Mouse (Mus musculus): ENCODE measurements around the gene Evi2a.

GRCm38 (mm10) chr11:79528601-79529000 is 1.8 kb downstream of the Evi2a start:
- TF ChIP-seq POLR2A (IDR thresholded peaks at IDR 0.05; ENCODE audit: low read depth, low read length) (no peak; the same call in 1 of the 2 replicates), CTCF (IDR thresholded peaks at IDR 0.05; ENCODE audit: extremely low read depth, insufficient read depth, insufficient read length, insufficient replicate concordance) (no peak)
